Mouse (Mus musculus) frontal cortex, adult (tissue): ENCODE measurements around the gene Pkd1l2.

Experiments
- ATAC-seq: cut with Nextera tagmentation; 2 replicates; pipeline ENCODE4 v1.9.2; 2017; ENCODE audit warnings: mild to moderate bottlenecking, moderate library complexity, mixed read lengths; ENCODE audit not compliant: low TSS enrichment

Gene Pkd1l2

GRCm38 (mm10) chr8:117082399-117082872 lies at the start of gene Pkd1l2:
Gene Pkd1l2, minus strand, starts transcription at chr8:117082449.
- no peak for ATAC-seq

- ATAC-seq, result no peak
These were observed 44.8 kb upstream of the Pkd1l2 start for GRCm38 (mm10) chr8:117127063-117127462.

- ATAC-seq, result no peak
These were observed 44.2 kb upstream of the Pkd1l2 start for GRCm38 (mm10) chr8:117126411-117126810.

- ATAC-seq, result no peak
These were observed 43.6 kb upstream of the Pkd1l2 start for GRCm38 (mm10) chr8:117125854-117126253.

GRCm38 (mm10) chr8:117123850-117124633 lies 41.8 kb upstream of the Pkd1l2 start:
- no peak for ATAC-seq

- no peak for ATAC-seq
These were observed 39.0 kb upstream of the Pkd1l2 start for GRCm38 (mm10) chr8:117121277-117121676.

GRCm38 (mm10) chr8:117118409-117118808 lies 36.2 kb upstream of the Pkd1l2 start:
- ATAC-seq, result peak; percentile 85

- no peak for ATAC-seq
These were observed 34.3 kb upstream of the Pkd1l2 start for GRCm38 (mm10) chr8:117116534-117116933.

GRCm38 (mm10) chr8:117115676-117116446 lies 33.6 kb upstream of the Pkd1l2 start:
- no peak for ATAC-seq

GRCm38 (mm10) chr8:117115094-117115493 lies 32.8 kb upstream of the Pkd1l2 start:
- no peak for ATAC-seq

- ATAC-seq, result no peak
These were observed 30.0 kb upstream of the Pkd1l2 start for GRCm38 (mm10) chr8:117112261-117112660.

GRCm38 (mm10) chr8:117111641-117112040 lies 29.4 kb upstream of the Pkd1l2 start:
- ATAC-seq, result no peak

- ATAC-seq, result no peak
These were observed 27.6 kb upstream of the Pkd1l2 start for GRCm38 (mm10) chr8:117109801-117110390.

GRCm38 (mm10) chr8:117109018-117109711 lies 26.9 kb upstream of the Pkd1l2 start:
- no peak for ATAC-seq

GRCm38 (mm10) chr8:117107533-117107932 lies 25.3 kb upstream of the Pkd1l2 start:
- peak; percentile 88 for ATAC-seq

- peak; percentile 49 for ATAC-seq
These were observed 15.4 kb upstream of the Pkd1l2 start for GRCm38 (mm10) chr8:117097564-117098191.

- no peak for ATAC-seq
These were observed 14.9 kb upstream of the Pkd1l2 start for GRCm38 (mm10) chr8:117097051-117097563.

- no peak for ATAC-seq
These were observed 13.4 kb upstream of the Pkd1l2 start, which contains the start of gene Bco1 for GRCm38 (mm10) chr8:117095647-117096046. Gene Bco1, plus strand, starts transcription at chr8:117095854.

- peak; percentile 83 for ATAC-seq
These were observed 11.8 kb upstream of the Pkd1l2 start for GRCm38 (mm10) chr8:117094053-117094452.

- no peak for ATAC-seq
These were observed 7.6 kb upstream of the Pkd1l2 start for GRCm38 (mm10) chr8:117089802-117090201.

- ATAC-seq, result no peak
These were observed 4.8 kb upstream of the Pkd1l2 start for GRCm38 (mm10) chr8:117087036-117087435.
